Mouse (Mus musculus): Measurements from ENCODE around the gene Cacna1b.

The Cacna1b gene

DNA sequence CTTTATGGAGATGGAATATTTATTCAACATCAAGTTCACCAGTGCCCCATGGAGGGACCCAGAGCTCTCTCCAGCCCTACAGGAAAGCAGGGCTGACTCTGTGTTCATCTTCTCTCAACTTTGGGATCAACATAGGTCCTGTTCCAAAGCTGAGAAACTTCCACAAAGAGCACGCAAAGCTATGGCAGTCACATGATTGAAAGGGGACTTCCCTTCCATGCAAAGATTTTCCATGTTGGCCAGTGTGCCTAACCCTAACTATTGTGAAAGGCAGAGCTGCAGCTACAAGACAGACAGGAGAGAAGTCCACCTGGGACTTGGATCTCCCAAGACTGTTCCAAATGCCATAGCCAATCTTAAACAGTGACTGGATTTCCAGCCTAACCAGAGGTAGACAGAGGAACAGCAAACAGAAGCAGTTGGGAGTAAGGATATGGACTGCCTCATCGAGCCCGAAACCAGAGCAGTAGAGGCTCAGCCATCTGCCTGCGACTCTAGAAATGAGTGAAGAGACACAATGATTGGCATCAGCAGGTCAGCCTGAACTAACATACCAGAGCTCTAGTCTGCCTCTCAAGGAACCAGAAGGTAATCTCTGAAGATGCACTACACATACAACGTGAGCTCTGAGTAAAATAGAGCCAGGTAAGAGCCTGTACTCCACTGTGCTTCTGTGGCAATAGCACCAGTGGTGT lies 116.4 kb downstream of the Cacna1b start:
- DNase-seq (ENCODE audit: low spot score in 2 of 2) = no peak

DNA sequence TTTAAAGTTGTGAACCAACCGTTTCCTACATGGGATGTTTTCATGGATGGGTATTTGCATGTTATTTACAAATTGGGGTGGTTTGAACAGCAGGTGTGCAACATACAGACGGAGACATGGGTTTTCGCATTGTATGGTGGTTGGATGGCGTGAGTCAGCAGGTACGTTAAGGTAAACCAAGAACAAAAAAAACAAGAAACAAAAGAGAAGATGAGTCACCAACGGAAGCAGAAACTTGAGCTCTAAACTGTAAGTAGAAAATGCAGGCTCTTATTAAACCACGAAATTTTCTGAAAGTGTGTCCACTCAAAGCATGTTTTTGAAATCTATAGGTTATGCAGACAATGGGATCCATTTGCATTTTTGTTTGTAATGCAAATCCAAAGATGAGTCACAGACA lies 120.1 kb downstream of the Cacna1b start:
- DNase-seq (ENCODE audit: low spot score in 2 of 2) = no peak

DNA sequence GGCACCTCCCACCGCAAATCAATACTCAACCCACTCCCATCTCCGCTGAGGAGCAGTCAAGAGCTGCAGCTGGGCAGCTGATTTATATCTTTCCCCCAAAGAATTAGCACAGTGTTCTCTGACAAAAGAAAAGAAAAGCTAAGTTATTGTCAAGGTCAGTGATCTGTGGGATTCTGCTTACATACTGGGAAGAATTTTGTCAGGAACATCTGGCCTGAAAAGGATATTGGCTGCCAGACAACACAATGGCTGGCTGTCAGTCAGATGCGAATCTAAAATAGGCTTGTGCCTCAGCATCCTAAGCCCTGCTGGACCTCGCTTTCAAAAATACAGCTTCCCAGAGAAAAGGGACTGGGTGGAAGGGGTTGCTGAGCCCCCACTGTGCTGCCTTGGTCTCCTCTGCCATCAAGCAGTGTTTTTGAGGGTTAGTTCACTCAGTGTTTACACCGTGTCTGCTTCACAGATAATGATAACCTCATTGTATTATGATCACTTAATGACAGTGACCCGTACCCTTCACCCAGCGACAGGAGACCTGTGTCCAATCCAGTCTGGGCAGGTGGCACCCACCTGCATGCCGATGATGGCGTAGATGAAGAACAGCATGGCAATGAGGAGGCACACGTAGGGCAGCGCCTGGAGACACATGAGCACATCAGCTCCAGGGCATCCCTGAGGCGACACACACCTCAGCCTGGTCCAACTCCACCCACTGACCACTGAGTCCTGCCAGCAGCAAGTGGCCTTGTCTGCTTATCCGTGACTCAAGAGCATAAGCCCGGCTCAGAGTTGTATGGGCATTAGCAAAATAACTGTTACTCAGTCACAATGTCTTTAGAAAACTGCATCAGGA lies 124.6 kb downstream of the Cacna1b start:
- DNase-seq (ENCODE audit: low spot score in 2 of 2) = no peak

DNA sequence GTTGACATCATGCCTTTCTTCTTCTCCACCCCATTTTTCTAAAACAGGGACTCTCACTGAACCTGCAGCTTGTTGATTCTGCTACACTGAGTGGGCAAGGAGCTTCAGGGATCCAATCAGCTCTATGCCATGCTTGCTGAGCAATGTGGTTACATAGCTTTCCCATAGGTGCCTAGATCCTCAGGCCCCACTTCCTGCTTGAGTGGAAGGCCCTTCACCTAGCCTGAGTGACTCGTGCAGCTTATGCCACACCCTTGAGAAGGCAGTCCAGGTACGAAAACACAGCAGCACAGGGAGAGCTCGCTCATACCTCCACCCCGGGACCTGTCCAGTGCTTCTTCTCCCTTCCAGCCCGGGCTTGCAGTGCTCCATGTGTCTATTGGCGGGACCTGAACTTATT lies 129.3 kb downstream of the Cacna1b start:
- DNase-seq (ENCODE audit: low spot score in 2 of 2) = no peak

DNA sequence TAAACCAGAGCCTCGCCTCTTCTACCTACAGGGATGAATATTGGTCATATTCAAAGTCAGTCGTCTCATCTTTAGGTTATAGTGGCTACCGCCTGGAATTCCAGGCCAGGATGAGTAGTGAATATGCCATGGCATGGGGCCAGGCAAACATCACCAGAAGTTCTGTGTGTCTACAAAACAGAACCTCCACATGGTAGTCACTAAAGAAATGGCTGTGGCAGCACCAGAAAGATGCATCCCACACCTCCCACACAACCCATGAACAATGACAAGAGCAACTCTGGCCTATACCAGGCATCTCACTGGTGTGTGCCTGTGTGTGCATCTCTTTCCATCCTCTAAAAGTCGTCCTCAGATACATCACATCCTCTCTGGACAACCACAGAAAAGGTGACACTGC lies 145.8 kb downstream of the Cacna1b start:
- no peak for DNase-seq (ENCODE audit: low spot score in 2 of 2)

DNA sequence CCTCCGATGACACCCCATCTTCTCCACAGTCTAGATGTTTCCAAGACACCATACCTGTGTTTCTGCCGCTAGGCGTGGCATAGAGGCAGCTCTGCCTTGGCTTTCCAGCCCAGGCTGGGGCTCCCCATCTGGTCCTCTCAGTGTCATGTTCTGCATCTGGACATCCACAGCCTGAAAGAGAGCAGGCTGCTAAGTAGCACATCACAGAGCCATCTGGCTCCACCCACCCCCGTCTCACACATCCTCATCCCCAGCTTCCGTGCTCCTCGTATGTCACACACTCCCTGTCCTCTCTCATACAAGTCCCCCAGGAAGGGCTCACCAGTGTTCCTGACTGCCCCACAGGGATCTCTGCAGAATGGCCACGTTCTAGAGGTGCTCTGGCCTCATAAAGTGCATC lies 153.2 kb downstream of the Cacna1b start:
- DNase-seq (ENCODE audit: low spot score in 2 of 2) = no peak

DNA sequence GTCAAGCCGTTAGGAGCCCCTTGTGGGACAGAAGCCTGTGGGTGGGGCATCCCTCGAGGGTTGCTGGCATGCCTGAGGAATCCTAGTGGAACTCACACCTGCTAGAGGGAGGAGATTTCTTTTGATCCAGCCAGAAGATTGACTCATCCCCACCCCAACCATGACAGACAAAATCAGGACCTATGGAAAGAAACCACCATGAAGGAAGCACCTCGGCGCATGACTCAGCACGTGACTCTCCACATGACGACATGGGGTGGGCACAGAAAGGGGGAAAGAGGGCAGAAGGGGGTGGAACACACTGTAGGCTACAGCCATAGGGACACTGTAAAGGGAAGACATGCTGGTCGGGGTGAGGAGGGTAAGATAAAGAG lies 154.2 kb downstream of the Cacna1b start:
- no peak for DNase-seq (ENCODE audit: low spot score in 2 of 2)

DNA sequence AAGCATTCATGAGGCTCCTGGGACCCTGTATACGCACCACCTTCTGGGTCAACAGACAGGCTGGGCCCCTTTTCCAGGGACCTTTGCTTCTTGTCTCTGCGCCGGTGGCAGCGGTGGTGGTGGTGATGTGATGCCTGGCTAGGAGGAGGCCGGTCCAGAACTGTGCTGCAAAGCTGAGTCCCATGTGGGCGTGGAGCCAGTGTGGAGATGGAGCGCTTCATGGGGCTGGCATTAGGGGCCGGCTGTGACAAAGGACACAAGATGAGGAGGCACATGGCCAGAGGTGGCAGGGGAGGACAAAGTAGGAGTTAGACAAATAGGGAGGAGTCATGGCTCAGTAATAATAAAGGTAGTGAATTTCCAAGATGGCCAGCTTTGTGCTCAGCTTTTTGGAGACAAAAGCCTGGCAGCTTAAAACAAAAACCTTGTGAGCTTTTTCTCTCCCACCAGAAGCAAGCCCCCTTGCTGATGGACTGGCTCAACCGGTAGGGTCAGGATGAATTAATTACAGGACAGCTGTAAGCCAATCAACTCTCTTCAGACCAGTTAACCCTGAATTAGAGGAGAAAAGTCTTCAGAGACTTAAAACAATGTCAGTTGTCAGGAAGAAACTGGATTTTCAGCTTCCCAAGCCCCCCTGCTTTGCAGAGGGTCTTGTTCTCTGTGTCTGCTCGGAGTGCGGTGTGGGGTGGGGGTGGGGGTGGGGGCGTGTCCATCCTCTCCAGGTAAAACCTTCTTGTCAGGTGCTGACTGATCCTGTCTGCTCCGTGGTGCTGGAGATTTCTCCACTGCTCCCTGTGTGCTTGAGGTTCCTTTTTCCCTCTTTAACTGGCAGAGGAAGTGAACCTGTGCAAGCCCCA lies 154.8 kb downstream of the Cacna1b start:
- DNase-seq (ENCODE audit: low spot score in 2 of 2) = no peak

DNA sequence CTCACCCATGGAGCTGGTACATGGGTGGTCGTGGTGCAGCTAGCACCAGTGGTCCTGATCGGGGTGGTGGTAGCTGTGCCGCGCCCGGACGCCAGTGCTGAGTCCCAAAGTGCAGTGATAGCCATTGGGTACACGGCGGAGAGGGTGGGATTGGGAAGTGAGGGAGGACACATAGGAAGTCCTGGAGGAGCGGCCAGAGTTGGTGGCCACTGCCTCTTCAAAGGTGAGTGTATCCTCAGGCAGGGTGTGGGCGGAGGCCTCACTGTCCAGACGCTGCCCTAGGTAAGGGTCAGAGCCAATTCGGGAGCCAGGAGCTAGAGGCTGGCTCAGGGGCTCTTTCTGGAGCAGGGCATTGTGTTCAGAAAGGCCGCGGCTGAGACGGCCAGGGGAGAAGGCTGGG lies 156.4 kb downstream of the Cacna1b start:
- DNase-seq (ENCODE audit: low spot score in 2 of 2) = no peak

DNA sequence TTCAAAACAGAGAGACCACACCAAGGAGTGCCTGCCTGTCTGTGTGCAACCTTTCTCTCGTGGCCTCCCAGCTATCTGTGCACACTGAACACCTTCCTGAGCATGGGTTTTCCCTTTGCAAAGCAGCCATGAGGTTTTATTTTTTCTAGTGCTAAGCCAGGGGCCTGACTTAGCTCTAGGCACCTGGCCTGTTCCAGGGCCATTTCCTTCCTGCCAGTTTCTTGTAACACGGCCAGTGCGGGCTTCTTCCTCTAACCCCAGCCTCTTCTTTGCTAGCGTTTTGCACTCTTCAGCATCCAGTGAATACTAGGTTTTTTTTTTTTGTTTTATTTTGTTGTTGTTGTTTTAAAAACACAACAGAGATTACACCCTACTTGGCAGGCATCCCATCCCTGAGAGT lies 157.9 kb downstream of the Cacna1b start:
- no peak for DNase-seq (ENCODE audit: low spot score in 2 of 2)

DNA sequence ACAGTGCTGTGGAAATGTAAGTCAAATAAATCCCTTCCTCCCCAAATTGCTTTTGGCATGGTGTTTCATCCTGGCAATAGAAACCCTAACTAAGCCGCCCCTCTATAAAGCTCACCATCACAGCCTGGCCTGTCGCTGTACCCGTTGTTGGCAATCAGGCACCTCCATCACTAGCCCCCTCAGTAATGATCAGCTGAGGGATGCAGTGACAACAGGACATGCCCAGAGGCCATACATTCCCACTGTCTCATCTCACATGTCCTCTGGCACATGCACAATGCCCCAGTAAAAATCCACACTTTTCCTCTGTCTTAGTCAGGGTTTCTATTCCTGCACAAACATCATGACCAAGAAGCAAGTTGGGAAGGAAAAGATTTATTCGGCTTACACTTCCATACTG lies 173.5 kb downstream of the Cacna1b start:
- DNase-seq (ENCODE audit: low spot score in 2 of 2) = no peak

DNA sequence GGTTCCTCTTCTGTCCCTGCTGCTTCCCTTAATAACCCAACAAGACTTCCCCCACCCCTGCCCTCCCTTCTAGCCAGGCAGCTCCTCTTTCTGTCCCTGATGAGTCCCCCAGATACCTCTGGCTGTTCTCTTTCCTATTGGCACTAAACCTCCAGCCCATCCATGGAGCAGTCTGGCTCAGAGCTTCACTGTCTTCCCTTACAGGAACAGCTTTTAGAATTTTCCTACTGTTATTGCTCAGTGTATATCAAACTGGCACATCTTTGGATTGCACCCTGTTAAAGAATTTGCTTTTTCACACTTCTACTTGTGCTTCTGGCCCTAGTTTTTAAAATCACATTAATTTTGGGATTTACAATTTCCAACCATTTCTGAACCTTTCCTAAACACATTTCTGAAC lies 175.0 kb downstream of the Cacna1b start:
- DNase-seq (ENCODE audit: low spot score in 2 of 2) = no peak

DNA sequence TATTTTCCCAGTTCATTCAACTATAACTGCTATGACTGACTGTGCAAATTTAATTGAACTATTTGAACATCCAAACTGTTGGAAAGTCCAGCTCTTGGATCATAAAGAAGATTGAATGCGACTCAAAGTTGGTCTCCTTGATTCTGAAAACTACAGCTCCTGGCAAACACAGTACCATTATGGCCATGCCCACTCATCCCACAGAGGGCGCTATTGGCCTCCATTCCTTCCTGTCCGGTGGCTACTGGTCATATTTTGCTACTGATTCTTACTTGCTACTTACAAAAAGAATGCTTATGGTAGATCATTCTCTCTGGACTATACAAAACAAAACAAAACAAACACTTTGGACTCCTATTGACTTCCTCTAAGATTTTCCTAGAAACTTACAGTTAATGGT lies 188.3 kb downstream of the Cacna1b start:
- DNase-seq (ENCODE audit: low spot score in 2 of 2) = peak; percentile 15 to 31

DNA sequence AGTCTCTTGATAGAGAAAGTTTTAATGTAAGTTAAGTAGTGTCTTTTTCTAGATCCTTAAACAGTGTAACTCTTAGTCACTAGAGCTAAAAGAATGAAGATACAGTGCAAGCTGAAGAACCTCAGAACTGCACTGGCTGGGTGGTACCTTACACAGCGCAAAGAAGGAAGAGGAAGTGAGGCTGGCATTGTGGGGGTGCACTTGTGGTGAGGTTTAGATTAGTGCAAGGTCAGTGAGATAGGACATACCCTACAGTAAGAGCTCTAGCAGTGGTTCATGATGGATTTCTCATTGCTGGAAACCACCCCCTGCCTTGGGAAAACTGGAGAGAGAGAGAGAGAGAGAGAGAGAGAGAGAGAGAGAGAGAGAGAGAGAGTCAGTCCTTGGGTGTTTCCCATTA lies 192.0 kb downstream of the Cacna1b start:
- no peak for DNase-seq (ENCODE audit: low spot score in 2 of 2)

DNA sequence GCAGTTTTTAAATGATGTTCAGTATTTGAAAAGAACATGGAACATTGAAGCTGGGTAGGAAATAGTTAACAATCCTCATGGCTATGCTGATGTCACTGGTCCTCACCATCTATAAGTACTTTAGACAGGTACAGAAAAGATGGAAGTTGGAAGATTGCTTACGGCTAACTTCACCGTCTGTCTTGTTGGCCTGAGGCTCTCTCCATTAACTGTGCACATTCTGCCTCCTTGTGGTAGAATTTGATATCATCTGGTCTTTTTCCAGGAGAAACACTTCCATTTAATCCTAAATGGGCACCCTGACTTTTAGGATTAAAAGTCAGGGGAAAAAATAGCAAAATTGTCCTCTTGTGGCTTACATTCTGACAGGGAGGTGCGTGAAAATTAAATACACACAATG lies 194.4 kb downstream of the Cacna1b start:
- DNase-seq (ENCODE audit: low spot score in 2 of 2) = no peak

DNA sequence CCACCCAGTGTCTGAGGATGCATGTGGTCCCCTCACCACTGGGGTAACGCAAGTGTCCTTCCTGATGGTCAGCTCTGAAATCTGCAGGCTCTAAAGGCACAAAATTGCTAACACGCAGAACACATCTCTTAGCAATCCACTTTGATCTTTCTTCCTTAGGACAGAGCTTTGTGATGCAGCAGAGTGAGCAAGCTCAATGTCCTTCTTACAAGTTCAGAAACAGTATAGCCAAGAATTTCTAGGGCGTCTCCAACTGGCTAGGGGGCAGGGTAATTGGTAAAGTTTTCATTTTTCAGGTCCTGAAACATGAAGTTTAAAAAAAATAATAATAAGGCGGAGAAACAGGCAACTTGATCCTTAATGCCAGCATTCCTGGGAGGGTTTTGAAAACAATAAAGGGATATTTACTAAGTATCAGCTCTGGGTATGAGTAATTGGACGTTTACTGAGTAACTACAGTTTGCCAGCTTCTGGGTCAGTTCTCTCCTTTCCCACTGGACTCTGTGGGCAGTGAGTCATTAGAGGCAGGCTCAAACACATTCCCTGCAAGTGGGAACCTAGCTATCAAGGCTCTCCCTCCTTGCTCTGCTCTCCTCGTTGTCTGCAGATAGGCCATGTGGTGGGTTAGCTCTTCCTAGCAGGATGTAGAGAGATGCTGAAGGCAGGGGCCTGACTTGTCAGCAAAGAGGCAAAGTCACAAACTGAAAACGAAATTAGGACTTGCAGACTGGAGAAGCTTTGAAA lies 200.2 kb downstream of the Cacna1b start:
- DNase-seq (ENCODE audit: low spot score in 2 of 2) = peak; percentile 66 to 67

DNA sequence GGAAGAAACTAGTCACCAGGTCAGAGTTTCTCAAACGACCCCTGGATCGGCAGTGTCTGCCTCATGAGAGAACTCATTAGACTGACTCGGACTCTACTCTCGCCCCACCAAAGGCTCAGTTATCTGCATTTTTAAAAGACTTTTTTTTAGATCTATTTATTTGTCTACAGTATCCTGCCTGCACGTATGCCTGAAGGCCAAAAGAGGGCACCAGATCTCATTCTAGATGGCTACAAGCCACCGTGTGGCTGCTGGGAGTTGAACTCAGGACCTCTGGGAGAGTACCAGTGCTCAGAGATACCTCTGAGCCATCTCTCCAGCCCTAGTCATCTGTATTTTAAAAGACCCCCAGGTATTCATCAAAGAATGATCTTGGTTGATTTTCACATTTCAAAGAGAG lies 201.0 kb downstream of the Cacna1b start:
- no peak for DNase-seq (ENCODE audit: low spot score in 2 of 2)

DNA sequence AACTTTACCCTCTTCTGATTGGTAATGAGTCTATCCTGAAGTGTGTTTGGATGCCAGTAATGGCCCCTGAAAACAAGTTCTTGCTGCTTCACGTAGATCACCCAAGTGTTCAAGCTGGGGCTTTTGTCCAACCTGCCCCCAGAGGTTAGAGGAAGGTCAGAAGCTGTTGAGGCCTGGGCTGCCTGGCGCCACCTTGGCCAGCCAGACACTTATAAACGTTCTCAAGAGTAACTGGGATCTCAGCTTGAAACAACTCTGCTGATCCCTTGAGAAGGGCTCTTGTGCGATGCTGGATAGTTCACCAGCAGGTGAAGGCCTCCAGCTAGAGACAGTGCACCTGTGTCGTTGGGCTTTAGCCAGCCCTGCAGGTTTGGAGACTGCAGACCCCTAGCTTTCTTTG lies 202.8 kb downstream of the Cacna1b start:
- no peak for DNase-seq (ENCODE audit: low spot score in 2 of 2)

DNA sequence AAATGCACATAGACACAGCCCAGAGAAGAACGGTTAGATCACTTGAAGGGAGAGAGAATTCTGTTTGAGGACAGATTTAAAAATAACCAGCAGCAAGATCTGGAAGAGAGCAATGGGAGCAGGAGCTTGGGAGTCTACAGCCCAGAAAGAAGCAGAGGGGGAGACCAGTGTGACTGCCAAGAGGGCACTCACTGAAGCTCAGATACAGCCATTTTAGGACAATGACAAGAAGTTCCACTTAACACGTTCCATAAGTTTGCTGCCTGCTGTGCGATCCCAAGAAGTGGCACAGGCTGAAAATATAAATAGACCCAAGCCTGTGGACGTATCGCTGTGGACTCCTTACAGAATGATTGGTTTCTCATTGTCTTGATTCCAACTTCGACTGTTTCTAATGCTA lies 206.6 kb downstream of the Cacna1b start:
- DNase-seq (ENCODE audit: low spot score in 2 of 2) = no peak

DNA sequence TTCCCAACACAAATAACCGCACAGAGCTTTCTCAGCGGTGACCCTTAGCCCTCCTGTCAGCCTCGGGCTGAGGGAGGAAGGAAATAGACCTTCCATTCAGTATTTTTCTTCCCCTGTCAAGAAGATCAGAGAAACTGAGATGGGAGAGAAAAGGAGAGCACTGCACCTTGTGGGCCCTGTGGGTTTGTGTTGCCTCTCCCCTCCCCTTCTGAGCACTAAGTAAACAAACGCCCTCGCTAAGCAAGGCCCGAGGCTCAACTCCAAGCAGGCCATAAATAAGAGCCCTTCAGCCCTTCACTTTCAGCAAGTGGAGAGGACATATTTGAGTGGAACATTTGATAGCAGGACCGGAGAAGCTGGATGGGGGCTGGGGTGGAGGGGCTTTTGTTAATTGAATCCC lies 209.0 kb downstream of the Cacna1b start:
- no peak for DNase-seq (ENCODE audit: low spot score in 2 of 2)
